Mouse (Mus musculus) embryonic fibroblast, embryonic 13.5 days (primary cell): Measurements from ENCODE around the gene Phactr1.

Experiments
- CTCF ChIP-seq: IDR thresholded peaks from 2 replicates; pipeline ENCODE4 v1.5.1; 2011; ENCODE audit warnings: mild to moderate bottlenecking, control low read depth, low read length, moderate library complexity, borderline replicate concordance; ENCODE audit not compliant: insufficient read depth
- POLR2A ChIP-seq: IDR thresholded peaks from 2 replicates; pipeline ENCODE4 v1.6.1; 2011; ENCODE audit warnings: low read depth, mild to moderate bottlenecking, control low read depth, low read length, moderate library complexity

DNA sequence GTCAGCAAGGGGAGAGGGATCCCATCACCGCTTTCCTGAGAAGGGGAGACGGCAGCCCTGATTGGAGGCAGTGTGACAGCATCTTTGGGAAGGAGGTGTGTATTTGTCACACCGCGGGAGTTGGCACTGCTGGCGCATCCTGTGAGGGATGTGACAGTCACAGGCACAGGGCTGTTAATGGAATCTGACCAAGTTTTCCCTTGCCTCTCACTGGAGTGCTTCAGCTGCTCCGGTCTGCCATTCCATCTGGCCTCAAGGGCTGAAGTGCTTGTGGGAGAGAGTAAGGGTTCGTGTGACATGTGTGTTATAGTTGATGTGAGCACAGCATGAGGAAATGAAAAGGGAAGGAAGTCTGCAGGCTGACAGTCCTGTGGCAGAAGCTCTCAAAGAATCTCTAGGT lies 431.9 kb downstream of the Phactr1 start:
- TF ChIP-seq CTCF (no peak), POLR2A (no peak)
